Mouse (Mus musculus): ENCODE results near the gene Tpt1. TPM values are rescaled to one million over a fixed set of nuclear protein-coding genes. Genes with fewer than 3 reads are reported as not detected.
A peak's percentile ranks its signal among the peaks of the same experiment; 100 is the strongest.
"Not testable (repeated sequence)": the region's sequence is repeated elsewhere in the genome, so short reads cannot be mapped to it uniquely, and the experiment has no call there.

The Tpt1 gene
- polyA plus RNA-seq, 1 experiment from 2014 or later: 1,156 TPM

DNA sequence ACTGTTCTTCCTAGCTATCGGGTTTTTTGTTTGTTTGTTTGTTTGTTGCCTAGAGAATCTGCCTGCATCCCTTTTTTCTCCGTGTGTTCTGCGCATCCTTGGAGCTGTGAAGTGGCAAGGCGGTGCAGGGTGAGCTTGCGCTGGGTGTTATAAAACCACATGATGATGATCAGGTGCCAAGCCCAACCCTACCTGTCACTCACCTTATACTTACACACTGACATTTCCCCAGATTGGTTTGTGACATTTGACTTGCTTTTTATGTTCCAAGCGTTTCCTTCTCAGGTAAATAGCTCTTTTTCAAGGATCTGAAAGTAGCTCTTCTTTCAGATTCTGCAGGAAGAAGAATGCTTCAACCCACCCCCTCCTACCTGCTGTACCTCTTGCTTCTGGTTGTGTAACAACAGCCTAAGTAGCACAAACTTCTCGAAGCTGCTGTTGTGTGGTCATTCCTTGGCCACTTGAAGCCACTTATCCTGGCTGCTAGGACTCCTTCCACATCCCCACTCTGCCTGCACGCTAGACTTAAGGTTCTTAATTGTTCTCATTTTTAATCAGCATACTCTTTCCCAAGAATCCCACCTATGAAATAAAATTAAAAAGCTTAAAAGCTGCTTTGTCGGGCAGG is 21.9 kb downstream of the Tpt1 start:
- Histone ChIP-seq H3K4me2 (ENCODE audit: low read length) (no peak overlapping the region), H3K27me3 (replicated peaks; ENCODE audit: control insufficient read depth, insufficient read depth, low read length) (no peaks in the 10 kb centered on the region), H3K4me3 (ENCODE audit: low read depth, low read length) (no peak overlapping the region), H3K36me3 (ENCODE audit: control insufficient read depth, insufficient read depth, low read length) (no peaks in the 10 kb centered on the region), H3K9ac (ENCODE audit: low read length) (no peak overlapping the region), H3K4me1 (ENCODE audit: control insufficient read depth, insufficient read depth, low read length) (peaks cover 8% of the 10 kb centered on the region), H3K27ac (ENCODE audit: low read depth, low read length) (no peak overlapping the region), H3K9me3 (replicated peaks; ENCODE audit: control insufficient read depth, low read length) (no peaks in the 10 kb centered on the region; the same call in 1 of the 2 replicates)
- DNase-seq (ENCODE audit: low spot score) (no peak), ATAC-seq (no peak)
- 83% methylated on average over 9 of the region's 9 CpGs for WGBS

DNA sequence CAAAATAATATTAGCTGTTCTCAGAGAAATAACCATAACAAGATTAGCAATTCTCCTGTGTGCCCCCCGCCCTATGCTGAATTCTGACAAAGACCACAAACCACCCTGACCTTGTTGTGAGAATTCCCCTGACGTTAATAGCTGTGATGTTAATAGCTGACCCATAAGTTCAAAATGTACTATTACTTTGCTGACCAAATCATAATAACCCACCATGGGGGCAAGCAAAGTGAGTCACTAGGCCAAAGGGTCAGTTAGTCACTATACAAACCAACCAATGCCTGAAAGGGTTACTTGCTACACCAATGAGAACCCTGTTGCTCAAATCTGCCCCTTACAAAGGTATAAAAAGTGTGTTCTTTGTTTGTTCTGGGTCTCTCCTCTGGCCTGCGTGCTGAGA is 23.1 kb downstream of the Tpt1 start:
- not testable (repeated sequence) for H3K4me1 ChIP-seq (ENCODE audit: control insufficient read depth, insufficient read depth, low read length); H3K27me3 ChIP-seq (replicated peaks; ENCODE audit: control insufficient read depth, insufficient read depth, low read length); ATAC-seq; H3K27ac ChIP-seq (ENCODE audit: low read depth, low read length); H3K9ac ChIP-seq (ENCODE audit: low read length); H3K9me3 ChIP-seq (replicated peaks; ENCODE audit: control insufficient read depth, low read length); H3K36me3 ChIP-seq (ENCODE audit: control insufficient read depth, insufficient read depth, low read length); DNase-seq (ENCODE audit: low spot score); H3K4me3 ChIP-seq (ENCODE audit: low read depth, low read length); H3K4me2 ChIP-seq (ENCODE audit: low read length)
- 55% methylated on average over 3 of the region's 3 CpGs for WGBS

DNA sequence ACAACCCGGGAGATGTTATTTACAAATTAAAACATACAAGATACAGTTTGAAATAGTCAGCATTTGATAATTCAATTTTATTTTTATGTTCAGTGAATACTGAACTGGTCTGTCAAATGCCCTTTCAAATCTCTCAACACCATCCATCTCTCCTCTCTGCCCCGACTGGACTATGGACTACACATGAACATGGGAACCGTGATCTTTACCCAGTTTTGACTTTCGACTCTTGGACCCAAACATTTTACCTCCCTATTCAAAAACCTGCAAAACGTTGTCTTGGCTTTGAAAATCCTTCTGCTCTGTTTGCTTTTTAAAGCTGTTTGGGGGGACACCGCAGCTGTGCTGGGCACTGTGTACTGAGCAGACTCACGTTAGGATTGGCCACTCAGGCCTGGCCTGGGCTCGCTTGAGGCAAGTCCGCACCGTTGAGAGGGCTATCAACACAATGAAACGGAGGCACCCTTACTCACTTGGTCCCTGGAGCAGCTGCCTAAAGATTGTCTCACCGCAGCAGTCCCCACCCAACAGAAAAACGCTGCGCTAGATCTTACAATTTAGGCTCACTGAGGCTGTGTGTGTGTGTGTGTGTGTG is 25.0 kb downstream of the Tpt1 start:
- Histone ChIP-seq H3K27ac (ENCODE audit: low read depth, low read length) (no peak overlapping the region), H3K4me3 (ENCODE audit: low read depth, low read length) (no peak overlapping the region), H3K9me3 (replicated peaks; ENCODE audit: control insufficient read depth, low read length) (no peaks in the 10 kb centered on the region; the same call in 1 of the 2 replicates), H3K4me1 (ENCODE audit: control insufficient read depth, insufficient read depth, low read length) (no peaks in the 10 kb centered on the region), H3K36me3 (ENCODE audit: control insufficient read depth, insufficient read depth, low read length) (no peaks in the 10 kb centered on the region), H3K4me2 (ENCODE audit: low read length) (no peak overlapping the region), H3K9ac (ENCODE audit: low read length) (no peak overlapping the region), H3K27me3 (replicated peaks; ENCODE audit: control insufficient read depth, insufficient read depth, low read length) (no peaks in the 10 kb centered on the region)
- WGBS: 75% methylated on average over 14 of the region's 14 CpGs
- ATAC-seq: no peak
- no peak for DNase-seq (ENCODE audit: low spot score)

DNA sequence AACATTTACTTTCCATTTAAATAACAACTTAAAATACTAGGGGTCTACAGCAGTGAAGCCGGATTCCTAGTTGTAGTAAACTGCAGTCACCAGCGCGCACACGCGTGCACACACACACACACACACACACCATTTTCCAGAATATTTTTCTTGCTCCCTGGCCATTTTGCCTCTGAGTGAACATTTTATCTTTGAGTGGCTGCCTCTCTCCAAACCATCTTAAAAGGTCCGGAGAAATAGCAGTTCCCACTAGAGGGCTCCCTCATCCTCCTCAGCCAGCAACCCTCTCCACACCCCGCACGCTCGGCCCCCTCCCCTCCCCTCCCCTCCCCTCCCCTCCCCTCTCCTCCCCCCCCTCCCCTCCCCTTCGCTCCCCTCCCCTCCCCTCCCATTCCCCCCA is 25.7 kb downstream of the Tpt1 start:
- no peak overlapping the region for H3K27ac ChIP-seq (ENCODE audit: low read depth, low read length)
- no peaks in the 10 kb centered on the region for H3K4me1 ChIP-seq (ENCODE audit: control insufficient read depth, insufficient read depth, low read length)
- peak; percentile 83 for ATAC-seq
- no peaks in the 10 kb centered on the region for H3K36me3 ChIP-seq (ENCODE audit: control insufficient read depth, insufficient read depth, low read length)
- H3K27me3 ChIP-seq (replicated peaks; ENCODE audit: control insufficient read depth, insufficient read depth, low read length): no peaks in the 10 kb centered on the region
- H3K4me2 ChIP-seq (ENCODE audit: low read length): peak overlapping the region; percentile 33; the same call in 1 of the 2 replicates
- WGBS: 19% methylated on average over 9 of the region's 10 CpGs
- peak; percentile 79 for DNase-seq (ENCODE audit: low spot score)
- no peak overlapping the region for H3K4me3 ChIP-seq (ENCODE audit: low read depth, low read length)
- H3K9me3 ChIP-seq (replicated peaks; ENCODE audit: control insufficient read depth, low read length): no peaks in the 10 kb centered on the region; the same call in 1 of the 2 replicates
- no peak overlapping the region for H3K9ac ChIP-seq (ENCODE audit: low read length)

DNA sequence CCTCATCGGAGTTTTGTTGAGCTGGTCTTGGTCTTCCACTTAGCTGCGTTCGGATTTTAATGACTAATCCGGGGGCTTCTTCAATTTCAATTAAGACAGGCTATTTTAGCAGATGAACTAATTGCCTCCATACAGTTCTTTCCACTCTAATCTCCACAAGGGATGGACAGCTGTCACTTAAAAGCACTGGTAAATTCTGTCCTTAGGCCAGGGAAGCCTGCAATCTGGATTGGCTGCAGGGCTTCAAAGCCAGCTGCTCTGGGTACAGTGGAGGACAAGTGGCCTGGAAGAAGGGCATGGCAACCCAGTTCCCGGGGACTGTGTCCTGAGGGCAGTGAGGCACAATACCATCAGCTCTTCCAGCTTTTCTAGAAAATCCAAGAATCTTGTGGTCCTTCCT is 26.2 kb downstream of the Tpt1 start:
- no peak overlapping the region for H3K27ac ChIP-seq (ENCODE audit: low read depth, low read length)
- no peak overlapping the region for H3K4me2 ChIP-seq (ENCODE audit: low read length)
- ATAC-seq (peak; percentile 50), DNase-seq (ENCODE audit: low spot score) (peak; percentile 50)
- no peaks in the 10 kb centered on the region for H3K27me3 ChIP-seq (replicated peaks; ENCODE audit: control insufficient read depth, insufficient read depth, low read length)
- H3K4me3 ChIP-seq (ENCODE audit: low read depth, low read length): no peak overlapping the region
- 6% methylated on average over 4 of the region's 5 CpGs for WGBS
- no peaks in the 10 kb centered on the region for H3K4me1 ChIP-seq (ENCODE audit: control insufficient read depth, insufficient read depth, low read length)
- no peak overlapping the region for H3K9ac ChIP-seq (ENCODE audit: low read length)
- no peaks in the 10 kb centered on the region for H3K36me3 ChIP-seq (ENCODE audit: control insufficient read depth, insufficient read depth, low read length)
- no peaks in the 10 kb centered on the region; the same call in 1 of the 2 replicates for H3K9me3 ChIP-seq (replicated peaks; ENCODE audit: control insufficient read depth, low read length)

DNA sequence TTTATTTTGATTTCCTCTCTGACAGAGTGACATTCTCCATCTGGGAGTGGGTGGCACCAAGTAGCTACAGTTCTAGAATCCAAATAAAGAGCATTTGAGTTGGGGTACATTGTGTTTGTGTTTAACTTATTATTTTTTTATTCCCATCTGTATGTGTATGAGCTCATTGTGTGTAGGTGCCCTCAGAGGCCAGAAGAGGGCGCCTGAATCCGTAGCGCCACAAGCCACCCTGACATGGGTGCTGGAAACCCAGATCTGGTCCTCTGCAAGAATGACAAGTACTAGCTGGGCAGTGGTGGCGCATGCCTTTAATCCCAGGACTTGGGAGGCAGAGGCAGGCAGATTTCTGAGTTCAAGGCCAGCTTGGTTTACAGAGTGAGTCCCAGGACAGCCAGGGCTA is 26.9 kb downstream of the Tpt1 start:
- DNase-seq (ENCODE audit: low spot score) (no peak), ATAC-seq (no peak)
- 92% methylated on average over 4 of the region's 4 CpGs for WGBS
- Histone ChIP-seq H3K4me2 (ENCODE audit: low read length) (no peak overlapping the region), H3K27ac (ENCODE audit: low read depth, low read length) (no peak overlapping the region), H3K36me3 (ENCODE audit: control insufficient read depth, insufficient read depth, low read length) (no peaks in the 10 kb centered on the region), H3K4me1 (ENCODE audit: control insufficient read depth, insufficient read depth, low read length) (no peaks in the 10 kb centered on the region), H3K4me3 (ENCODE audit: low read depth, low read length) (no peak overlapping the region), H3K27me3 (replicated peaks; ENCODE audit: control insufficient read depth, insufficient read depth, low read length) (no peaks in the 10 kb centered on the region), H3K9me3 (replicated peaks; ENCODE audit: control insufficient read depth, low read length) (no peaks in the 10 kb centered on the region; the same call in 1 of the 2 replicates), H3K9ac (ENCODE audit: low read length) (no peak overlapping the region)

DNA sequence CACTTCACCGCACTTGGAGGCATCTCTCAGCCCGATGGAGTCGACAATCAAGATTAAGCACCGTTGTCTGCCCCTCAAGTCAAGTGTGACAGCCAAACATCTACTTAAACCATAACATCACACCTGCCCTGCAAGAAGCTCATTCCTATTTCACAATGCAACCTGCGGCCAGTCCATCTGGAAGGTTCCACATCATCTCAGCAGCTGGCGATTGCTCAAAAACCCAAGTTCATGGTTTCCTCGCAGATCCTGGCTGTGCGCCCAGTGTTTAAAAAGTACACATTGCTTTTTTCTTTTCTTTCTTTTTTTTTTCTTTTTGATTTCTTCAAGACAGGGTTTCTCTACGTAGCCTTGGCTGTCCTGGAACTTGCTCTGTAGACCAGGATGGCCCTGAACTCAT is 28.7 kb downstream of the Tpt1 start:
- H3K36me3 ChIP-seq (ENCODE audit: control insufficient read depth, insufficient read depth, low read length): no peaks in the 10 kb centered on the region
- H3K27ac ChIP-seq (ENCODE audit: low read depth, low read length): no peak overlapping the region
- H3K9ac ChIP-seq (ENCODE audit: low read length): no peak overlapping the region
- ATAC-seq (no peak), DNase-seq (ENCODE audit: low spot score) (no peak)
- no peaks in the 10 kb centered on the region; the same call in 1 of the 2 replicates for H3K9me3 ChIP-seq (replicated peaks; ENCODE audit: control insufficient read depth, low read length)
- no peak overlapping the region for H3K4me2 ChIP-seq (ENCODE audit: low read length)
- H3K4me1 ChIP-seq (ENCODE audit: control insufficient read depth, insufficient read depth, low read length): no peaks in the 10 kb centered on the region
- WGBS: 78% methylated on average over 9 of the region's 9 CpGs
- H3K27me3 ChIP-seq (replicated peaks; ENCODE audit: control insufficient read depth, insufficient read depth, low read length): no peaks in the 10 kb centered on the region
- H3K4me3 ChIP-seq (ENCODE audit: low read depth, low read length): no peak overlapping the region

DNA sequence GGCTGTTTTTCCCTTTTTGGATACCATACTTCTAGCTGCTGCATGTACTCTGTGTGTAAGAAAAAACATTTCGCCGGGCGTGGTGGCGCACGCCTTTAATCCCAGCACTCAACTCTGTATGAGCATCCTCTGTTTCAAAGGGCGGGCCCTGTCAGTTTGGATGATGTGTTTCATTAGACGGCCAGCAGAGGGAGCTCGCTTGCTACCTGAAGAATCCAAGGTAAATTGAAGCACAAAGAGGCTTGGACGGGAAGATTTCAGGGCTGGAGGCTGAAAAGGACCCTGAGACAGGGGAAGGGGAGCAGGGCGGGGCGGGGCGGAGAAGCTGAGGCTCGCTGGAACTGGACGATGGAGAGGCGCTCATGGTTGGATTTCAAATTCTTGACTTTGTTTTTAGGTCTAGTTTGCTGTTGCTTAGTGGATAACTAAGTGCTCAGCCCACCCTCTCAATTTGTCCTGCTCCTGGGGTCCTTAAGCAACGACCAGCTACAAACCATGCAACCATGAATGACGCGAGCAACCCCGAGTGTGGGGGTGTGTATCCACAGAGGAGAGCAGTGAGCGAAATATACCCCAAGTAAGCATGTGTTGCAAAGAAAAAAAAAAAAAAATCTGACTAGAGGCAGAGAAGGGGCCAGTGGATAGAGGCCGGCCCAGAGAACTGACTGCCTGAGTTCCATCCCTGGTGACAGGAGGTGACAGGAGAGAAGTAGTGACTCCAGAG is 31.6 kb downstream of the Tpt1 start:
- WGBS: 10% methylated on average over 21 of the region's 21 CpGs
- Histone ChIP-seq H3K4me1 (ENCODE audit: control insufficient read depth, insufficient read depth, low read length) (no peaks in the 10 kb centered on the region), H3K4me3 (ENCODE audit: low read depth, low read length) (no peak overlapping the region), H3K27me3 (replicated peaks; ENCODE audit: control insufficient read depth, insufficient read depth, low read length) (no peaks in the 10 kb centered on the region), H3K9me3 (replicated peaks; ENCODE audit: control insufficient read depth, low read length) (no peaks in the 10 kb centered on the region; the same call in 1 of the 2 replicates), H3K4me2 (ENCODE audit: low read length) (peak overlapping the region; percentile 41), H3K36me3 (ENCODE audit: control insufficient read depth, insufficient read depth, low read length) (no peaks in the 10 kb centered on the region), H3K27ac (ENCODE audit: low read depth, low read length) (no peak overlapping the region), H3K9ac (ENCODE audit: low read length) (peak overlapping the region; percentile 32; the same call in 1 of the 2 replicates)
- peak; percentile 94 for DNase-seq (ENCODE audit: low spot score)
- peak; percentile 64 for ATAC-seq

DNA sequence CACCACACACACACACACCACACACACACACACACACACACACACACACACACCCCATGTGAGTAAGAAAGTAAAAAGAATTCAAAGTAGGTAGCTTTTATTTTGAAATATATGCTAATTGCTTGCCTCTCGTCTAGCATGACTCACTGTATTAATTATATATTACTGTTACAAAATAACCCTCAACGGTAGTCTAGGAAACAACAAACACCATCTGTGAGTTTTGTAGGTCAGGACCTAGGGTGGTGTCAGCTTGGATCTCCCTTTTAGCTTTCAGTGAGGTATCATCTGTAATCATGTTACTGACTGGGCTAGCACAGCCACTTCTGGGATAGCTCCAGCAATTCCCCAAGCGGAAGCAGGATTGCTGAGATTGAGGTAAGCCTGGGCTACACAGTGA is 32.4 kb downstream of the Tpt1 start:
- no peak overlapping the region for H3K4me2 ChIP-seq (ENCODE audit: low read length)
- H3K27me3 ChIP-seq (replicated peaks; ENCODE audit: control insufficient read depth, insufficient read depth, low read length): no peaks in the 10 kb centered on the region
- ATAC-seq (peak; percentile 21; the same call in 1 of the 2 replicates), DNase-seq (ENCODE audit: low spot score) (peak; percentile 35)
- H3K4me3 ChIP-seq (ENCODE audit: low read depth, low read length): no peak overlapping the region
- no peak overlapping the region for H3K9ac ChIP-seq (ENCODE audit: low read length)
- no peak overlapping the region for H3K27ac ChIP-seq (ENCODE audit: low read depth, low read length)
- H3K36me3 ChIP-seq (ENCODE audit: control insufficient read depth, insufficient read depth, low read length): no peaks in the 10 kb centered on the region
- WGBS: 52% methylated on average over 3 of the region's 3 CpGs
- peaks cover 3% of the 10 kb centered on the region; the same call in 1 of the 2 replicates for H3K4me1 ChIP-seq (ENCODE audit: control insufficient read depth, insufficient read depth, low read length)
- no peaks in the 10 kb centered on the region for H3K9me3 ChIP-seq (replicated peaks; ENCODE audit: control insufficient read depth, low read length)
